Mouse (Mus musculus) lung, adult 2 months (tissue): ENCODE measurements around the gene Cwc27.

Experiments
- CTCF ChIP-seq: fragments of 200-500 bp; IDR thresholded peaks from 2 replicates; pipeline ENCODE4 v1.5.1; 2011; ENCODE audit warnings: mild to moderate bottlenecking, low read length, control low read depth; ENCODE audit not compliant: insufficient read depth
- POLR2A ChIP-seq: fragments of 200-500 bp; IDR thresholded peaks from 2 replicates; pipeline ENCODE4 v1.6.1; 2011; ENCODE audit warnings: low read depth, mild to moderate bottlenecking, control low read depth, low read length, borderline replicate concordance; ENCODE audit errors: extremely low read depth

DNA sequence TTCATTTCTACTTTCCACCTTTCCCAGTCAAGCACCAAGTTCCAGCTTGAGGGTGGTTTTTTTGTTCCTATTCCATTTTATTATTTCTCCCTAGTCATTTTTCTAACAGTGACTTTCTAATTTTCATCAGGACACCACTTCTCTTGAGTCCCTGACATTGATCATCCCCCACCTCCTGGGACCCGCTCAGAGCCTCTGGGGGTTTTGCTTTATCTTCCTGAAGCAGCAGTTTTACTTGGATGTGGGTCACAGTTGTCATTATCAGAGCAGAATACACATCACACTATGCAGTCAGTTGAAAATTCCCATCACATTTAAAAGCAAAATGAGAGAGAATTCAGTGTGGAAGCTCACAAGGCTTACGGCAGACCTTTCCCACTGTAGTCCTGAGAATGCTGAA lies 36.7 kb upstream of the Cwc27 start:
- TF ChIP-seq CTCF (no peak), POLR2A (no peak)
